Mouse (Mus musculus) T-helper 1 cell (primary cell): ENCODE measurements around the gene Ctnna3.
"Not testable (repeated sequence)": the region's sequence is repeated elsewhere in the genome, so short reads cannot be mapped to it uniquely, and the experiment has no call there.

Experiments
- in situ Hi-C: fragments of 300-600 bp; cut with MboI, MseI; formaldehyde crosslinking; loops from one replicate; pipeline ENCODE4 v1.15.1; 2025; ENCODE audit warnings: high pct_unique_total_duplicates

The Ctnna3 gene

DNA sequence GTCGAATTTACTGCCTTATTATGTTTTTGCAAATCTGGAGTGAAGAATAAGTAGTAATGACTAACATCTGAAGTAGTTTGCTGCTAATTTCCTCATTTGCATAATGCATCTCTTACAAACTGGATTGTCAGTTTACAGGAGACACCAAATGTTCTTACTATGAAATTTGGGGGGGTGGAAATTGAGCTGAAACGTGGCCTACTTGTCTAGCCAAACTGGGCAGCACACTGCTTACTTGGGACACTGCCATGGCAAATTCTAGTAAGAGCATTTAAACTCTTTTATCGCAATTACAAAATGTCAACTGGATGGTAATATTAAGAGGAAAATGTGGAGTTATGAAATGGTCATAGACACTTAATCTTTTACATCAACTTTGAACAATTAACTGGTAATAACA, 716.6 kb downstream of the Ctnna3 start:
- in situ Hi-C loops = no loop called here

DNA sequence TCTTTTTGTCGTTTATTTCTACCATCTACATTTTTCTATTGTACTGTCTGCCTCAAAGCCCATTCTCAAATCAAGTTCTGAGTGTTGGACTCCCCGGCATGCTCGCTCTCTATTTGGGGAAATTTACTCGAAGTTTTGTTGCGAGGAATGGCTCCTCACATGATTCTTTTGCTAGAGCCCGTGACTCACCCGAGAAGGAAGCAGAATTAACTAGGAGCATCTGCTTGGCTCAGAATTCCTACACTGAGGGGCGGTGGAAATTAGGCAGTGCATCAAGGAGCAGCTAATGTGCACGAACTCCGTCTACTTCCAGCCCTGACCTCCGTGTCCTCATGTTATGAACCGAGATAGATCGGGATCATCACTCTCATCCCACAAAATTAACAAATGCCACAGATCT, 751.8 kb downstream of the Ctnna3 start:
- in situ Hi-C loops = no loop called here

DNA sequence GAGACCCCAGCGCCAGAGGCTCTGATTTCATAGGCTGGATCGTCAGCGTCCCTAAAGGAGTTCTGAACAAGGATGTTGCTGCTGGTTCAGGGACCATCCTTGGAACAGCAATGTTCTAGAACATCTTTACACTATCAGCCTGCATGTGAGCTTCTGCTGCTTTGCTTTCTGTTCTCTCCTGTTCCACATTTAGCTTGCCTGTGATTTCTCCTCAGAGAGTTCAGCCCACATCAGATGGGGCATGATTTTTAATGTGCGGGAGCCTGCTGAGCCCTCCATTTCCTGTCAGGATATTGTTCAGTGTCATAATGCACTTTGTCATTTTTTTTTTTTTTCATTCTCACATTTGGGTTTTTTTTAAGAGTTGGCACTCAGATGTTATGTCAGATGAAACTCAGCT, 752.8 kb downstream of the Ctnna3 start:
- in situ Hi-C loops = no loop called here

DNA sequence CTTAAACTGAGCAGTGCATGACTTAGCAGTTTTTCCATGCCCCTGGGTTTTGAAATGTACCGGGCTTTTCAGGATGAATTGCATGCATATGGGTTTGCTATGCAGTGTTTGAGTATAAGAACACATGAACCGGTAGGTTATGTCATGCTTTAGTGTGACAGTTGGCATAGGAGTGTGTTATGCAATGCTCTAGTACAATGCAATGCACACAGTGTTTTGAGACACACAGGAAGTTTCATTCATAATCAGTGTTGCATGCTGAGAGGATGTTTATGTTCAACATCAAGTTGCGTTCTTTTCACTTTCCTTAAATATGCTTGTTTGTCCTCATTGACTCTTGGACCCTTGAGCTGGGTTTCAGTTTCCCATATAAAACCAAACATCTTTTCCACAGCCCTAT, 758.1 kb downstream of the Ctnna3 start:
- in situ Hi-C loops = no loop called here

DNA sequence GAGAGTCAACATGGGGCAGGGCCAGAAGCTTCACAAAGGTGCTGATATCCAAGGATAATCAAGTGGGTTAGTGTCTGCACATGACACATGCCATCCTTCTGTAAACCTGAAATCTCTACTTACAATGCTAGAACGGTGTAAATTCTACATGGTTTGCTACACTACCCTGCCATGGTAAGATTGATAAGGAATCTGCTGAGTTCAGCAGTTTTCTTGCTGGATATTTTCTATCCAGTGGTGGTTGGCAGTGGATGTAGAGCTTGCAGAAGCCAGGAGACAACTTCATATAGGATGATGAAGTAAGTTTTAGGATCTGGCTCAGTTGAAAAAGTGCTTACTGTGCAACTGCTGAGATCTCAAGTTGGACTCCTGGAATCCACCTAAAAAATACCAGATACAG, 767.7 kb downstream of the Ctnna3 start:
- in situ Hi-C loops = no loop called here

DNA sequence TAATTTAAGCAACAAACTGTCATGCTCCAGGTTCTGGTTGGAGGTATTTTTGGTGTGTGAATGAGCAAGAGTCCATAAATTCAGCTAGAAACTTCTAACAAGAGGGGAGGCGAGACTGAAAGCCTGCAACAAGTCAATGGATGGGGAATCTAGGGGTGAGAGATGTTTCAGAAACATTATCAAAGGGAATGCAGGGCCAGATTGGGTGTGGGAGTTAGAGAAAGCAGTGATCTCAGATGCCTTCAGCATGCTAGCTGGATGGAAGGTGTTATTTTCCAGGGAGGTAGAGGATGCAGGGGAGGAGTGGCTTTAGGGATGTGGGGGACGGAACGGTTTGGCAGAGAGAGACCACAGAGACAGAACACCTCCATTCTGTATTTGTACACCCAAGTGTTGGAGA, 785.7 kb downstream of the Ctnna3 start:
- in situ Hi-C loops = no loop called here

DNA sequence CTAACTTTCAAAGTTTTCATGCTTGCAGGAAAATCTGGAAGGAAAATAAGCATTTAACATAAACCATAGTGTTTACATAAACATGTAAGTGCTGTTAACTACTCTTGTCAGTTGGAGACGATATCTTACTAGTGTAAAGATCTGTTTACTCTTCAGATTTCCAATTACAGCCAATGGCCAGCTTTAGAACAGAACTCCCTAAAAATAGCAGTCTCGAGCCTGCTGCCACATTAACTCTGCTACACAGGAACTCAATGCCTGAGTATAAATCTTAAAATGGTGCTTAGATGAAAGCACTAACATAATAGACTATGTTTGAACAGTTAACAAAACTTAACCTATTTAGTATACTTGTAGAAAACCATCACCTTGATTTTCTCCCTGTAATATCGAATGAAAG, 793.1 kb downstream of the Ctnna3 start:
- in situ Hi-C loops = no loop called here

DNA sequence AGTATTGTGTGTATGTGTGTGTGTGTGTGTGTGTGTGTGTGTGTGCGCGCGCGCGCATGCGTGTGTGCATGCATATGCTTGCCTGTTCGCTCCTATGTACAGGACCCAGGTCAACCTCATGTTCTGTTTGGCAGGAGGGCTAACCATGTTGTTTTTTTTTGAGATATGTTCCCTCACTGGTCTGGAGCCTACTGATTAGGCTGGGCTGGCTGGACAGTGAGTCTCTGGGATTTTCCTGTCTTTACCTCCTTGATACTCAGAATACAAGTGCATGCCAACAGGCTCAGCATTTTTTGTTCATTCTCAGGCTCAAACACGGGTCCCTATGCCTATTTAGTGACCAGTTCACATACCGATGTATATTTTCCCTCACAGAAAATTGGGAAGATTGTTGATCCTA, 794.1 kb downstream of the Ctnna3 start:
- in situ Hi-C loops = no loop called here

DNA sequence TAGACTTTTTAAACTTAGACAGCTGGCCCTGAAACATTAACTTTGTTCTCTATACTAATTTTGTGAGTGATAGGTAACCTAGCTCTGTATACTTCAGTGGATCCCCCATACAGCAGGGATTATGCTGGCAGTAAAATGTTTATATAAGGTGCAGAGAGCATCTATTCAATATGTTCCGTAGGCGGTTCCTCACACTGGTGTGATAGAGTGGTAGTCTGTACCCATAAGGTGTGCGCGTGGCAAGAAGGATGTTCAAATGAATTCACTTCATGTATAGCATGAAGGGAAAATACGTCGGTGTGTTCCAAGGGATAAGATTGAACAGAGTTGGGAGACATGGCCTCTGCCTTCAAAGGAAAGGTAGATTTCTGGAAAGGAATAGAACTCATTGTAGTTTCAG, 794.5 kb downstream of the Ctnna3 start:
- in situ Hi-C loops = no loop called here

DNA sequence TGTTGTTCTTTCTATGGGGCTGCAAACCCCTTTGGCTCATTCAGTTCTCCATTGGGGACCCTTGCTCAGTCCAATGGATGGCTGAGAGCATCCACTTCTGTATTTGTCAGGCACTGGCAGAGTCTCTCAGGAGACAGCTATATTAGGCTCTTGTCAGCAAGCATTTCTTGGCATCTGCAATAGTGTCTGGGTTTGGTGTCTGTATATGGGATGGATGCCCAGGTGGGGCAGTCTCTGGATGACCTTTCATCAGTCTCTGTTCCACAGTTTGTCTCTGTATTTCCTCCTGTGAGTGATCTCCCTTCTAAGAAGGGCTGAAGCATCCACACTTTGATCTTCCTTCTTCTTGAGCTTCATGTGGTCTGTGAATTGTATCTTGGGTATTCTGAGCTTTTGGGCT, 795.9 kb downstream of the Ctnna3 start:
- in situ Hi-C loops = not testable (repeated sequence)

DNA sequence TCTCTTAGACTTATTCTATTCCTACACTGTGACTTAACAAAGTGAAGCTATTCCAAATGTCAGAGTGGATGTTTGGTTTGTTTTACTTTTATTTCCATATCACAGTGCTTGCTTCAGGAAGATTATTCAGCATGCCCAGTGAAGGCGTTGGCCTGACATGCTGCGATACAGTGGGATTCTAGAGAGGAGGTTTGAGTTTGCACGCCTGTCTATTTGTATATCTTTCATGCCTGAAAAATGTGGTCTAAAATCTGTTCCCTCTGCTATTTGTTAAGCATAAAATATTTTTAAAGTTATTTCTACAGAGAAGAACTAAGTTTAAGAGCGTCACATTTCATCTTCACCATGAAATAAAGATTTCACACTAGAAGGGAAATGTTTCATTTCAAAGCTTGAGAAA, 813.5 kb downstream of the Ctnna3 start:
- in situ Hi-C loops = no loop called here

DNA sequence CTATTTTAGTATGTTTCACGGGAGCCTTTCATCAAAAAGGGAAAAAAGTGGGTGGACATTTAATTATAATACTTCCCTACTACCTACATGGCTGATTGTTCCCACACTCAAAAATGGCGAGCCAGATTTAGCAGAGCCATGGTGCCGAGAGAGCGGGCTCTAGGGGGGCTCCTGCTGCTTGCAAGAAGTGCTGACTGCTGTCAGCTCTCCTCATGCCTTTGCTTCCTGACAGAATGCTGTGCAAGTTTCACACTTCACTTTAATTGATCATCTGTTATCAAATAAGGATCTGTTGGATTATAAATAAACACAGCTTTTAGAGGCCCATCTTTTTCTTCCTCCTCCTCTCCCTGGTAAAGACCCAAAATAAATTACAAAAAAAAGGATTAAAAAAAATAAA, 838.3 kb downstream of the Ctnna3 start:
- in situ Hi-C loops = no loop called here

DNA sequence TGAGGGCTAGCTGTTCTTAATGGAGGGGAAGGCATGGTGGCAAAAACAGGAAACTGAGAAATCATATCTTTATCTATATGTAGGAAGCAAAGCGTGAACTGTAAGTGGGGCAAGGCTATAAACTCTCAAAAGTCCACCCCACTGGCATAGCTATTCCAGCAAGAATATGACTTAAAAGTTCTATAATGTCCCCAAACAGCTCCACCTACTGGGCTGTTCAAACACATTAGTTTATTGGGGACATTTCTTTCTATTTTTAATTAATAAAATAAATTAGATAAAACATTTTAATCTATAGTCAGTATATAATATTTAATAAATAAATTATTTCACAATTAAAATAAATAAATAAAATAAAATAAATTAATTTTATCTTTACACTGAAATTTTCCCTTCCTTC, 845.2 kb downstream of the Ctnna3 start:
- in situ Hi-C loops = no loop called here

DNA sequence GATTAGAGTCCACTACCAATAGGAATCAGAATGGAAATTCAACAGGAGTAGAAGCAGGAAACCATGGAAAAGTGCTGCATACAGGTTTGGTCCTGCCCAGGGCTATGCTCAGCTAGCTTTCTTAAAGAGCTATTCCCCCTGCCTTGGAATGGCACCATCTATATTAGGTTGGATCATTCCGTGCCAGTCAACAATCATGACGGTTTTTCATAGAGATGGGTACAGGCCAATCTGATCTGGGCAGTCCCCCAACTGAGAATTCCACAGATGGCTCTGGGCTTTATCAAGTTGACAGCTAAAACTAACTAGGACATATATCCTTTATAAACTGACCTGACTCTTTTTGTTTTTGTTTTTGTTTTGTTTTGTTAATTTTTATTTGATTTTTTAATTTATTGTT, 848.9 kb downstream of the Ctnna3 start:
- in situ Hi-C loops = no loop called here

DNA sequence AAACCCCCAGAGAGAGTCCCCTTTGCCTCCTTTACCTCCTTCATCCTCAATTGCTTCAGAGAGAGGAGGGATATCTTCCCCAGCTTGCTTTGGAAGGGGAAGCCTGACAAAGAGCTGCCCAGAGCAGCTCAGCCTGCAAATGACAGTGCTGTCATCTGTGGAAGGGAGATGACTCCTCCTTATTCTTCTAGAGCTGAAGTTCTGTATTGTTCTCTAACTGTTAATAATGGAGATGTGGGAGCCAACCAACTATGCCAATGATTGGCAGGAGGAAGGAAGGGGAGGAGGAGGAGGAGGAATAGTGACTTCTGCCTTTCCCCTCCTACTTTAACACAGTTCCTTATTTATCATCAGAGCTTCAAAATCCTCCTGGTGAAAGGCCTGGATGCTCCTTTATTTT, 875.9 kb downstream of the Ctnna3 start:
- in situ Hi-C loops = no loop called here

DNA sequence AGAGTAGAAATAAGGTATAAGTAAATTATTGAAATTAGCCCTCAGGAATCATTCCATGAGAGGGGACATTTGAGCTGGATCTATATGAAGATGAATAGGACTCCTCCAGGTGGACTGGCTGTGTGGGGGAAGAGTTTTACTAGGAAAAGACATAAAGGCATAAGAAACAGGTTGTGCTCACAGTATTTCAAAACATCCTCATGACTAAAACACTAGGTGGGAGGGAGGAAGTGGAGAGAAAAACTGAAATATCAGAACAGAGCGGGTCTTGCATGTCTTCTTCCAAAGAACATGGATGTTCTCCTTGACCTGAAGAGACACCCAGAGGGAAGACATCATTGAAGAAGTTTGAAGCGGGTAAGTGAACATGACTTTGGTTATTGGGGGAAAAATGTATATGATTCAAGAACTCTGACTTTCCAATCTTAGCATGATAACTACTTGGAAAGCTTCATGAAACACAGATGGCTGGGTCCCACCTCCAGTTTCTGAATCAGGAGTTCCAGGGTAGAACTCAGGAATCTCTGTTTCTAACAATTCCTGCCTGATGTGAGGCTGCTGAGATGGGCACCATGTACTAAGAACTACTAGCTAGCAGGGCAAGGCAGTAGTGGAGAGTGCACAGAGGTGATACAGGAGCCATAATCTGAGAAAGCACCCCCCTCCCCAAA, 881.9 kb downstream of the Ctnna3 start:
- in situ Hi-C loops = no loop called here

DNA sequence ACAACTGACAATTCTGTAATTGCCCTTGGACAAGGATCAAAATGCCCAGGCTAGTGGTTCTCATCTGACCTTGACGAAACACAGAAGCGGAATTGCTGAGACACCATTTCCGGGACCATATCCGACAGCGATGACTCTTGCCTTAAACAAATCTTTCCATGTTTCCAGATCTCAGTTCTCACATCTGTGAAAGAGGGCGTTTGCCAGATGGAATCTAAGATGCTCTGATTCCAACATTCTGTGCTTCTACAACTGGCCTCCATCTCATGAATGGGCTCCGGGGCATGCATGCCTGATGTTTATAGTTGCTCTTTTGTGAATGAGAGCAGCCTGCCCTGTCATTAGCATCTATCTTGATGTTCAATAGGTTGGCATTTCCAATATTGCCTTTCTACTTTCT, 890.4 kb downstream of the Ctnna3 start:
- in situ Hi-C loops = no loop called here

DNA sequence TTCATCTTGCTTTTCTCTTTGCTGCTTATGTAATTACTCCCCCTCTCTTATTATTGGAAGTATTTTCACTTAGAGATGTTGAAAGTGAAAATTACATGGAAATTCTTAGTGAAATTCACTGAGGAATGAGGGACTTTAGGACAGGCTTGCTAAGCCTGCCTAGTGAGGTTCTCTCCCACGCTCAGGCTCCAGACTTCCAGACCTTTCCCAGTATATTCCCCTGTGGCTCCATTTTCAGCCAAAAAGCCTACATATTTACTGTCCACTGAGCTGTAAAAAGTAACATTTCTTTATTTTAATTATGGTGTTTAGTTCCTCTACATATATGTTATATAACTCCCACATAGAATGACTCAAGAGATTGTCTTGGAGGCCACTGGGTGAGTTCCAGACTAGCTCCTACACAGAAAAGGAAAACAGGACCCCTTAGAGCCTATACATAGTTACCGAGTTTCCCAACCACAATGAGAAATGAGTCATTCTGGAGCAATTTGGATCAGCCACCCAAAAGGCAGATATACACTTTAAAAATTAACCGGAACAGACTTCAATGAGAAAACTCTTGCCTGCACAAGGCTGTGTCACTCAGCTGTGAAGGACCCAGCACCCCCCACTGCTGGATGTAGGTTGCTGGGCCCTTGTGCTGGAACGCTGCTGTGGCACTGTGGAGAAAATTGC, 912.9 kb downstream of the Ctnna3 start:
- in situ Hi-C loops = no loop called here

DNA sequence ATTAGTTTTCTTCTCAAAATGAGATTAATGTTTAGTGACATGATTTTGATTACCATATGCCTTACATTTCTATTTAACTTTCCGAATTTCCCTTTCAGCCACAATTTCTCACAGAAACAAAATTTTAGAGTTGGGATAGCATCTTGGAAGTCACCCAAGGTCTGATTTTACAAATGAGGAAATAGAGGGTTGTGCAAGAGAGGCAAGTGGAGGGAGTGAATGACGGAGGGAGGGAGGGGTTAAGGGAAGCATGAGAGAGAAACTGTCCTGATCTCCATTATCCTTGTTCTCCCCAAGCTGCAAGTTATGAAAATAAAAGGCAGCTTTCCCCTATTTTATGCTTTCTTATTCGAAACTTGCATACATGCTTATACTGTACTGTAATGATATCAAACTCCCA, 943.4 kb downstream of the Ctnna3 start:
- in situ Hi-C loops = no loop called here

DNA sequence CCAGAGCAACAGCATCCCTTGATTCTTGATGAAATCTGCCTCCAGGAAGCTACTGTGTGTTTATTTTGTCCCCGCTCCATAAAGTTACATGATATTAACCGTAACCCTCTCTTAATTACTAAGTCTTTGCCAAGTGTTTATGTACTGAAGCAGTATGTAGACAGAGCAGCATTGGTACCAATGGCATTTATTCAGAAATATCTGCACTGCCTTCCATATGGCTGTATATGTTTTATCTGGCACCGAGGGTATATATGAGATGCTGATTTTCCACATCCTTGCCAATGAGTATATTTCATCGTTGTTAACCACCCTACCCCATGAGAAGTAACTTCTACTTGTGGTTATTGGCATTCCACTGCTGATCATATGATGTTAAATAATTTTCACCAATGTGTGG, 947.9 kb downstream of the Ctnna3 start:
- in situ Hi-C loops = no loop called here

DNA sequence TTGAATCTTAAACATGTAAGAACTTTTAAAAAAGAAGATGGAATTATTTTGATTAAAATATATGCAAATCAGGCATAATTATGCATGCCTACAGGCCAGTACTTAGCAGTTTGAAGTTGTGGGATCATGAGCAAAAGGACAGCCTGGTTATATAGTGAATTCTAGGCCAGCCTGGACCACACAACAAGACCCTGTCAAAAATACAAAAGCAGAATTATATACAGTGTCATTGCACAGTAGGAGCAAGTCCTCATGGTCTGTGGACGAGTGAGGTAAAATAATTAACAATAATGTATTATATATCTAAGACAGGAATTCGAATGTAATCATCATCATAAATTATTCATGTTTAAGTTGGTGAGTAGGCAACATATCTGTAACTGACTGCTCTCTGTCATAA, 966.7 kb downstream of the Ctnna3 start:
- in situ Hi-C loops = no loop called here

DNA sequence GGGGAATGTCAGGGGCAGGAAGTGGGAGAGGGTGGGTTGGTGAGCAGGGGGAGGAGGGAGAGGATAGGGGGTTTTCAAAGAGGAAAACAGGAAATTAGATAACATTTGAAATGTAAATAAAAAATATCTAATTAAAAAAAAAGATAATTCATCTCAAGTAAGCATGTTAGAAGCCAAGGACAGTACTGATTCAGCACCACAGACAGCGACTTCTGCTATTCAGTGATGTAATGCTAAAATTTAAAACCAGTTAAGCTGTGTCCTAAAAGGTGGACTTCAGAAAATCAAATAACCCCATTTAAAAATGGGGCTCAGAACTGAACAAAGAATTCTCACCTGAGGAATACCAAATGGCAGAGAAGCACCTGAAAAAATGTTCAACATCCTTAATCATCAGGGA, 988.5 kb downstream of the Ctnna3 start:
- in situ Hi-C loops = not testable (repeated sequence)

DNA sequence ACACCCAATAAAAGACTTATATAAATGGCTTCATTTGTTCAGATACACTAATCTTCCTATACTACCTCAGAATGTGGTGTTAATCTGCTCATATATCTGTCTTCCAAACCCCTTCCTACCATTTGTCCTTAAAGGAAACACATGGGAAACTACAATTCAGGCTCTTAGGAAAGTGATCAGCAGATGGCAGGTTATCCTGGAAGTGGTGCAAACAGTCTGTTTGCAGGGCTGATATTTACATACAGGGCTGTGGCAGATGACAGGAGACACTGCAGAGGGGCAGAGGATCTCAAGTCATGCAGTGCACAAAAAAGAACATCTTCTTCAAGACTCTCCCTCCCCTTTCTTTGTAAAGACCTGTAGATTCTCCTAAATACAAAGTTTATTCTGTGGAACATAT, 1008.8 kb downstream of the Ctnna3 start:
- in situ Hi-C loops = no loop called here

DNA sequence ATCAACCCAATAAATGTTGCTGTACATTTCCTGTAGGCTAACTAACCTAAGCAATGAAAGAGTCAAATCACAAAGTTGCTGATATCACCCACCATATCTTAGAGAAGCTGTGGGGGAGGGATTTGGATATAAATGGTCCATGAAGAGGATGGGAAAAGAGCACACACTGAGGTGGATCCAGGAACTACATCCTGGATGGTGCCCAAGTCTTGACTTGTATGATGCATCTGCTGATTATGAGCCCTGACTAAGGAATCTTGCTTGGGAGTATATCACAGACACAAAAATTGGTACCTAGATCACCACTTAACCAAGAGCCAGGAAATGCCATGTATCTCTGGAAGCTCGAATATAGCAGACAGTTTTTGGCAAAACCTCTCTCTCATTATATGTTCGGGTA, 1018.7 kb downstream of the Ctnna3 start:
- in situ Hi-C loops = no loop called here
